ENCODE assay signal across 12 mouse cellular contexts in the genomic region with DNA sequence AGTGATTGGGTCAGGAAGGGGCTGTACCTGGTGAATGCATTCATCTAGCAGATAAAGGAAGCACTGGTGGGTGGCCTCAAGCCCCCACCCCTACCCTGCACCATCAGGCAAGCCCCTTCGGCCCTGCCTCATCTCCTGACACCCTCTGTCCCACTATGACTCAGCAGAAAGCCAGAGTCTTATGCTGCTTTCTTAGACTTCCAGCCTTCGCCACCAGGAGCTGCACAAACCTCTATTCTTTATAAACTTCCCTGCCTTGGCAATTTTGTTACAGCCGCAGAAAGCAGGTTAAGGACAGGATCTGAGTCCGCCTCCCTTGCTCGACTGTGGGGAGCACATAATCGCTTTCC. TPM values are rescaled to one million over a fixed set of nuclear protein-coding genes. Genes with fewer than 3 reads are reported as not detected.
A peak's percentile ranks its signal among the peaks of the same experiment; 100 is the strongest.
DNase-seq lines count a peak whose midpoint lies in the region; ATAC-seq and TF ChIP-seq lines count a peak whose summit lies in the region.
"Had no signal": no experiment of that assay in that cellular context is flagged by ENCODE, and none has a peak within 500 bp of the region (broad histone marks: within the 10 kb centered on the region; RNA-seq: fewer than 3 reads in every experiment).

No protein-coding gene starts in this region.

- no peak for TF ChIP-seq EP300 in heart, postnatal 0 days (IDR thresholded peaks at IDR 0.05; ENCODE audit: low read depth)

- peak overlapping the region; percentile 63; the same call in 1 of the 2 replicates for H3K27ac ChIP-seq in heart, postnatal 0 days (ENCODE audit: low read depth)

- no peak overlapping the region for H3K4me3 ChIP-seq in heart, postnatal 0 days (ENCODE audit: low read depth, low read length)
- H3K4me3 ChIP-seq in C2C12 (ENCODE audit: insufficient read depth, poor library complexity, severe bottlenecking), result no peak overlapping the region
- H3K4me3 ChIP-seq: midbrain, embryonic 13.5 days had no signal

- intact Hi-C loops in heart, postnatal 14 days (cut with DNase I), result no loop called here
- intact Hi-C loops in left cerebral cortex, postnatal 4 days (cut with DNase I), result no loop called here

- no peaks in the 10 kb centered on the region for H3K79me2 ChIP-seq in C2C12 (ENCODE audit: control insufficient read depth, insufficient read depth)

- WGBS in heart, postnatal 0 days, result 89% methylated on average over 6 of the region's 6 CpGs

- ATAC-seq in heart, postnatal 0 days (ENCODE audit: insufficient read depth, low read depth), result no peak
- peak; percentile 30 for ATAC-seq in inflammation-experienced regulatory T-cells, adult 6 months
- ATAC-seq: midbrain, embryonic 13.5 days had no signal

- H3K4me2 ChIP-seq in heart, postnatal 0 days (ENCODE audit: low read depth, low read length), result no peak overlapping the region
- H3K4me2 ChIP-seq: midbrain, embryonic 13.5 days had no signal

- peak overlapping the region; percentile 27 for H3ac ChIP-seq in C2C12 (ENCODE audit: control insufficient read depth, insufficient read length, low read depth)

- no peaks in the 10 kb centered on the region for H3K36me3 ChIP-seq in heart, postnatal 0 days (replicated peaks; ENCODE audit: control insufficient read depth, insufficient read depth, low read length)
- no peaks in the 10 kb centered on the region for H3K36me3 ChIP-seq in C2C12 (ENCODE audit: control insufficient read depth, insufficient read depth)
- H3K36me3 ChIP-seq: midbrain, embryonic 13.5 days had no signal

- H3K9me3 ChIP-seq in heart, postnatal 0 days (replicated peaks; ENCODE audit: control insufficient read depth, low read length), result no peaks in the 10 kb centered on the region
- H3K9me3 ChIP-seq: midbrain, embryonic 13.5 days had no signal

- TF ChIP-seq CTCF in heart, postnatal 0 days (IDR thresholded peaks at IDR 0.05; ENCODE audit: low read depth), result no peak
- peak; percentile 0 for TF ChIP-seq CTCF in C2C12 (IDR thresholded peaks at IDR 0.05; ENCODE audit: control insufficient read depth, insufficient read depth, insufficient read length)

- peaks cover 9% of the 10 kb centered on the region; the same call in 1 of the 2 replicates for H3K4me1 ChIP-seq in heart, postnatal 0 days (ENCODE audit: control insufficient read depth, insufficient read depth)

- H3K79me3 ChIP-seq in C2C12 (ENCODE audit: low read depth), result no peaks in the 10 kb centered on the region

- H3K9ac ChIP-seq in heart, postnatal 0 days (replicated peaks; ENCODE audit: low read depth, low read length), result no peak overlapping the region

- DNase-seq in heart, postnatal 0 days (ENCODE audit: low spot score), result no peak
- no peak for DNase-seq in heart, postnatal 14 days
- DNase-seq in MN1 (ENCODE audit: low spot score), result peak; percentile 40
- DNase-seq in ovary, postnatal 10 days (ENCODE audit: low spot score), result no peak
- DNase-seq in right cerebral cortex, postnatal 4 days, result no peak
- DNase-seq in left cerebral cortex, postnatal 4 days, result no peak
- DNase-seq: cerebellum, adult 8-10 months; kidney, adult 11 months; thymus, postnatal 36 days had no signal

- no peaks in the 10 kb centered on the region for H3K27me3 ChIP-seq in heart, postnatal 0 days (ENCODE audit: control insufficient read depth, insufficient read depth, low read length)
- H3K27me3 ChIP-seq in C2C12 (ENCODE audit: control insufficient read depth, insufficient read depth, insufficient read length), result no peaks in the 10 kb centered on the region
- H3K27me3 ChIP-seq: midbrain, embryonic 13.5 days had no signal

TF ChIP-seq in C2C12, 6 proteins besides CTCF, POLR2A, EP300 and RAD21:
- TF ChIP-seq USF1 (IDR thresholded peaks at IDR 0.05; ENCODE audit: low read depth) (no peak), FOSL1 (IDR thresholded peaks at IDR 0.05; ENCODE audit: insufficient read depth, low read length, poor library complexity, severe bottlenecking) (no peak), CEBPB (IDR thresholded peaks at IDR 0.05; ENCODE audit: low read depth) (no peak)

RNA-seq across cellular contexts. Expression of a gene that starts 18.0 kb away (rescaled TPM):
- total RNA-seq in heart, postnatal 0 days (2014; rRNA removed; ENCODE audit: low replicate concordance), result 0.50 TPM in 1 of 2 replicates, not detected in the other
- 0.29 and 0.49 TPM in 2 replicates for polyA plus RNA-seq in heart, postnatal 0 days (2015; fragmentation: Nextera tagmentation; extraction: Ambion mirVana)
- not detected for total RNA-seq in heart, postnatal 14 days (2021)
- 0.06 TPM for polyA plus RNA-seq in C2C12 (2012; fragmentation: generic; extraction: Trizol)
- polyA plus RNA-seq in inflammation-experienced regulatory T-cells, adult 6 months (2017; shearing (Covaris generic)), result not detected
- total RNA-seq in left cerebral cortex, postnatal 4 days (2021), result not detected

RNA-seq across cellular contexts. Expression of a gene that starts 22.0 kb away (rescaled TPM):
- total RNA-seq in heart, postnatal 0 days (2014; rRNA removed; ENCODE audit: low replicate concordance), result 38.4 and 49.8 TPM in 2 replicates
- 15.7 and 17.8 TPM in 2 replicates for polyA plus RNA-seq in heart, postnatal 0 days (2015; fragmentation: Nextera tagmentation; extraction: Ambion mirVana)
- 10 to 100 TPM; 53.9 to 54.3 TPM for total RNA-seq in heart, postnatal 14 days (2021)
- polyA plus RNA-seq in C2C12 (2012; fragmentation: generic; extraction: Trizol), result 228 TPM
- polyA plus RNA-seq in inflammation-experienced regulatory T-cells, adult 6 months (2017; shearing (Covaris generic)), result 10 to 100 TPM in 1 of 3 experiments, 1 to 10 TPM in 2; 7.5 to 14.9 (median 8.8) TPM
- 100 to 1,000 TPM; 212 to 213 TPM for total RNA-seq in left cerebral cortex, postnatal 4 days (2021)

RNA-seq across cellular contexts. Expression of a gene that starts 44.2 kb away (rescaled TPM):
- 40.0 and 52.2 TPM in 2 replicates for total RNA-seq in heart, postnatal 0 days (2014; rRNA removed; ENCODE audit: low replicate concordance)
- polyA plus RNA-seq in heart, postnatal 0 days (2015; fragmentation: Nextera tagmentation; extraction: Ambion mirVana), result 1.1 and 1.2 TPM in 2 replicates
- total RNA-seq in heart, postnatal 14 days (2021), result 10 to 100 TPM; 28.1 to 31.0 TPM
- 44.7 TPM for polyA plus RNA-seq in C2C12 (2012; fragmentation: generic; extraction: Trizol)
- 1 to 10 TPM in 2 of 3 experiments, under 1 TPM in 1; 0.63 to 3.3 (median 2.6) TPM for polyA plus RNA-seq in inflammation-experienced regulatory T-cells, adult 6 months (2017; shearing (Covaris generic))
- total RNA-seq in left cerebral cortex, postnatal 4 days (2021), result 10 to 100 TPM; 57.2 to 58.7 TPM

RNA-seq across cellular contexts. Expression of a gene that starts 44.7 kb away (rescaled TPM):
- total RNA-seq in heart, postnatal 0 days (2014; rRNA removed; ENCODE audit: low replicate concordance), result 0.12 TPM in 1 of 2 replicates, not detected in the other
- polyA plus RNA-seq in heart, postnatal 0 days (2015; fragmentation: Nextera tagmentation; extraction: Ambion mirVana), result 0.08 TPM in 2 replicates
- under 1 TPM; 0.07 to 0.20 TPM for total RNA-seq in heart, postnatal 14 days (2021)
- polyA plus RNA-seq in C2C12 (2012; fragmentation: generic; extraction: Trizol), result 0.01 TPM
- 100 to 1,000 TPM; 427 to 674 (median 450) TPM for polyA plus RNA-seq in inflammation-experienced regulatory T-cells, adult 6 months (2017; shearing (Covaris generic))
- total RNA-seq in left cerebral cortex, postnatal 4 days (2021), result under 1 TPM in 1 of 2 experiments, not detected in 1; 0.08 TPM
- polyA plus RNA-seq: midbrain, embryonic 13.5 days had no signal

RNA-seq across cellular contexts. Expression of a gene that starts 44.7 kb away (rescaled TPM):
- total RNA-seq in heart, postnatal 0 days (2014; rRNA removed; ENCODE audit: low replicate concordance), result 42.4 and 50.9 TPM in 2 replicates
- 21.9 and 22.0 TPM in 2 replicates for polyA plus RNA-seq in heart, postnatal 0 days (2015; fragmentation: Nextera tagmentation; extraction: Ambion mirVana)
- total RNA-seq in heart, postnatal 14 days (2021), result 10 to 100 TPM; 11.2 to 13.7 TPM
- polyA plus RNA-seq in C2C12 (2012; fragmentation: generic; extraction: Trizol), result 21.4 TPM
- 1 to 10 TPM; 1.8 to 5.3 (median 2.1) TPM for polyA plus RNA-seq in inflammation-experienced regulatory T-cells, adult 6 months (2017; shearing (Covaris generic))
- 10 to 100 TPM; 29.2 to 30.4 TPM for total RNA-seq in left cerebral cortex, postnatal 4 days (2021)
